Mouse (Mus musculus) lung, adult 18-20 months (tissue): ENCODE measurements around the gene Wars.

ENCODE experiments used
- DNase-seq, 2 experiments: peaks; one replicate each; pipeline ENCODE4 v3.0.0; 2022; ENCODE audit warnings: mixed read lengths in 2 of 2

Gene Wars

GRCm38 (mm10) chr12:108823036-108823435, 70.9 kb downstream of the Wars start:
- DNase-seq: no peak

GRCm38 (mm10) chr12:108820461-108820860, 73.5 kb downstream of the Wars start:
- DNase-seq: no peak

- DNase-seq: no peak
Measured at GRCm38 (mm10) chr12:108816569-108816968, 77.4 kb downstream of the Wars start.

- DNase-seq: no peak
Measured at GRCm38 (mm10) chr12:108814470-108814869, 79.5 kb downstream of the Wars start.

- DNase-seq: no peak
Measured at GRCm38 (mm10) chr12:108812463-108812862, 81.5 kb downstream of the Wars start.

- DNase-seq: peak; percentile 12 to 53
Measured at GRCm38 (mm10) chr12:108811133-108811532, 82.8 kb downstream of the Wars start.

GRCm38 (mm10) chr12:108810309-108810708, 83.7 kb downstream of the Wars start:
- DNase-seq: no peak
